Mouse (Mus musculus) ES-Bruce4 (cell line): Measurements from ENCODE around the gene Ccser1.

ENCODE experiments used
- CTCF ChIP-seq: IDR thresholded peaks from one replicate; pipeline ENCODE4 v1.8.1; 2011; ENCODE audit warnings: low read depth, low read length
- POLR2A ChIP-seq: IDR thresholded peaks from one replicate; pipeline ENCODE4 v1.8.1; 2011; ENCODE audit warnings: low read length; ENCODE audit not compliant: insufficient read depth

DNA sequence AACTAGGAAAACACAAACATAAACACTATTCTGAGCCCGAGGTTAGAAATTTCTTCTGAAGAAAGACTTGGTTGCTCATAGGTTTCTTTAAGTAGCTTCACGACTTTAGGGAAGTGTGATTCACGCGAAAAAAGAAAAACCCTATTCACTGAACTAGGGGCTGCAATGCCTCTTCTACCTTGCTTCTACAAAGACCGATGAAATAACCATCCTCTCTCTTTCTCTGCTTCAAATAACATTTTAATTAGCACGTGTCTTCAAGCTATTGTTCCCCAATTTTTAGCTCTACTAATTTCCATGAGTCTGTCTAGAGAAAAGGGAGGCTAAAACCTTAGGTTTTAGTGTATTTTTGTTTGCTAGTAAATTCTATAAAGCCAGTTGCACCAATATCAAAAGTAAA, 25.5 kb upstream of the Ccser1 start:
- TF ChIP-seq POLR2A (no peak), CTCF (no peak)
